Mouse (Mus musculus) liver, embryonic 13.5 days (tissue): ENCODE data around the gene Med19. TPM values are rescaled to one million over a fixed set of nuclear protein-coding genes. Genes with fewer than 3 reads are reported as not detected.

ENCODE experiments used
- ATAC-seq: fragments of 200-750 bp; cut with Nextera tagmentation; 2 replicates; pipeline ENCODE4 v1.8.0; 2017; ENCODE audit warnings: low read depth, mild to moderate bottlenecking, moderate number of reproducible peaks, moderate library complexity
- DNase-seq: peaks from one replicate; pipeline ENCODE4 v3.0.0; 2022
- H3K27ac ChIP-seq: fragments of 300-500 bp; sonication (generic); 2 replicates; pipeline ENCODE4 v1.5.1; 2015; ENCODE audit warnings: moderate library complexity, mild to moderate bottlenecking, inconsistent platforms
- H3K27me3 ChIP-seq: fragments of 300-500 bp; sonication (generic); 2 replicates; pipeline ENCODE4 v1.6.1; 2015; ENCODE audit warnings: mild to moderate bottlenecking, inconsistent platforms
- H3K36me3 ChIP-seq: fragments of 300-500 bp; sonication (generic); 2 replicates; pipeline ENCODE4 v1.6.1; 2015; ENCODE audit warnings: mild to moderate bottlenecking, inconsistent platforms
- H3K4me1 ChIP-seq: fragments of 300-500 bp; sonication (generic); replicated peaks from 2 replicates; pipeline ENCODE4 v1.6.1; 2015; ENCODE audit warnings: inconsistent platforms
- H3K4me2 ChIP-seq: fragments of 300-500 bp; sonication (generic); 2 replicates; pipeline ENCODE4 v1.6.1; 2015; ENCODE audit warnings: inconsistent platforms, mild to moderate bottlenecking, moderate library complexity
- H3K4me3 ChIP-seq: fragments of 300-500 bp; sonication (generic); replicated peaks from 2 replicates; pipeline ENCODE4 v1.5.1; 2015; ENCODE audit warnings: mild to moderate bottlenecking, inconsistent platforms
- H3K9ac ChIP-seq: fragments of 300-500 bp; sonication (generic); 2 replicates; pipeline ENCODE4 v1.6.1; 2015; ENCODE audit warnings: mild to moderate bottlenecking, inconsistent platforms
- H3K9me3 ChIP-seq: fragments of 300-500 bp; sonication (generic); replicated peaks from 2 replicates; pipeline ENCODE4 v1.6.1; 2016; ENCODE audit warnings: inconsistent platforms
- WGBS: fragments of 180-500 bp; shearing (Covaris S2); methylation state at CpG from one replicate; pipeline ENCODE4 v1.1.7; 2015; ENCODE audit not compliant: insufficient replicate concordance; 5-methylcytosine and 5-hydroxymethylcytosine counted together
- polyA plus RNA-seq: library from polyadenylated mRNA; unstranded; fragments of >200 nt; fragmentation: Nextera tagmentation; extraction: Ambion mirVana; gene quantifications from 2 replicates; pipeline ENCODE4 v1.2.1, GENCODE M21; 2015

The Med19 gene
- polyA plus RNA-seq, 1 experiment from 2014 or later = 22.8 TPM

GRCm38 (mm10) chr2:84646138-84646537 lies 32.1 kb upstream of the Med19 start:
- Histone ChIP-seq H3K4me2 (no peak overlapping the region), H3K27ac (no peak overlapping the region), H3K4me1 (peaks cover 63% of the 10 kb centered on the region), H3K27me3 (no peaks in the 10 kb centered on the region), H3K36me3 (no peaks in the 10 kb centered on the region), H3K9ac (no peak overlapping the region), H3K9me3 (no peaks in the 10 kb centered on the region), H3K4me3 (no peak overlapping the region)
- WGBS = 50% methylated on average over 1 of the region's 1 CpGs
- DNase-seq (no peak), ATAC-seq (no peak)

- 81% methylated on average over 6 of the region's 6 CpGs for WGBS
- Histone ChIP-seq H3K4me3 (no peak overlapping the region), H3K27ac (no peak overlapping the region), H3K36me3 (no peaks in the 10 kb centered on the region), H3K9ac (no peak overlapping the region), H3K9me3 (no peaks in the 10 kb centered on the region), H3K4me1 (peaks cover 55% of the 10 kb centered on the region), H3K4me2 (no peak overlapping the region), H3K27me3 (no peaks in the 10 kb centered on the region)
- DNase-seq = no peak
- ATAC-seq = no peak
Measured at GRCm38 (mm10) chr2:84647051-84647568, 31.1 kb upstream of the Med19 start.

DNA sequence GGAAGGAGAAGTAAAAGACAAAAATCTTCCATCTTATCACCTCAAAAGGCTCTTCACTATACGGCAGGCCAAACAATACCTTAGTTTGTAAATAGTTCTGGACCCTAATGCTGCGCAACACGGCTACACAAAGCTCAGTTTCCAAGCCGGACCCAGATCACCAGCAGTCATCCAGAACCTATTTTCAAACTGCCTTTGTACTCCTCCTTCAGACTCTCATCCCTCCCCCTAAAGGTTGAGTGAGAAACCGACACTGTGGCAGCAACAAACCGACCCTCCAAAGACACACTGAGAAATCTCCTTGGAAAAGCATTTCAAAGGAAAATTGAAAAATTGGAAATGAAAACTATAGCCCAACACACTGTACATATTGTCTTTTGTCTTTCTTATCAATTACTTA lies 29.8 kb upstream of the Med19 start:
- Histone ChIP-seq H3K36me3 (no peaks in the 10 kb centered on the region), H3K9me3 (no peaks in the 10 kb centered on the region), H3K4me3 (peak overlapping the region; percentile 40), H3K27ac (no peak overlapping the region), H3K4me1 (peaks cover 48% of the 10 kb centered on the region), H3K27me3 (no peaks in the 10 kb centered on the region), H3K4me2 (peak overlapping the region; percentile 50), H3K9ac (peak overlapping the region; percentile 27; the same call in 1 of the 2 replicates)
- 53% methylated on average over 6 of the region's 6 CpGs for WGBS
- no peak for DNase-seq
- no peak for ATAC-seq

DNA sequence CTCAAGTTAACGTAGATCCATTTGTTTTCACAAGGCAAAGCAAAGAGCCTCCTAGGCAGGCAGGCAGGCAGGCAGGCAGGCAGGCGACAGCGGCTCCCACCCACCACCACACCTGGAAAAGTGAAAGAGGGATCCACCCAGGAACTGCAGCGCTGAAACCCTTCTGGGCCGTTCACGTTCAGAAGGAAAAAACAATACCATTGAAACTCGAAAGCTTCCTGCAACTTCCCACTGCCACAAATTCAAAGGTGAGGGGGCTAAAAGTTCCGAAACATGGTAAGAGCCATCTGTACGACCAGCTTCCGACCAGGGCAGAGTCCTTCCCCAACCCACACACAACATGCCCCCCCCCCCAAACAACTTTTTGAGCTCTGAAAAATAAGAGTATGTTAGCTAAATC lies 28.5 kb upstream of the Med19 start:
- Histone ChIP-seq H3K36me3 (no peaks in the 10 kb centered on the region), H3K4me3 (peak overlapping the region; percentile 71), H3K4me1 (peaks cover 42% of the 10 kb centered on the region), H3K27me3 (no peaks in the 10 kb centered on the region), H3K4me2 (peak overlapping the region; percentile 76), H3K27ac (peak overlapping the region; percentile 85), H3K9ac (peak overlapping the region; percentile 85), H3K9me3 (no peaks in the 10 kb centered on the region)
- DNase-seq = peak; percentile 32
- 0% methylated on average over 10 of the region's 10 CpGs for WGBS
- ATAC-seq = peak; percentile 62; the same call in 1 of the 2 replicates

GRCm38 (mm10) chr2:84650464-84651195 lies 27.6 kb upstream of the Med19 start, which contains the start of gene Ctnnd1:
Gene Ctnnd1, minus strand, starts transcription at chr2:84650765.
- H3K4me1 ChIP-seq = peaks cover 37% of the 10 kb centered on the region
- H3K27me3 ChIP-seq = no peaks in the 10 kb centered on the region
- H3K9ac ChIP-seq = peak within 1 kb of the TSS; percentile 85
- no peaks in the 10 kb centered on the region for H3K36me3 ChIP-seq
- peak within 1 kb of the TSS; percentile 76 for H3K4me2 ChIP-seq
- H3K27ac ChIP-seq = peak within 1 kb of the TSS; percentile 85
- DNase-seq = peak; percentile 70
- peak within 1 kb of the TSS; percentile 71 for H3K4me3 ChIP-seq
- peak; percentile 88 for ATAC-seq
- 1% methylated on average over 15 of the region's 15 CpGs for WGBS
- no peaks in the 10 kb centered on the region for H3K9me3 ChIP-seq

GRCm38 (mm10) chr2:84653354-84653753 lies 24.8 kb upstream of the Med19 start:
- ATAC-seq = no peak
- Histone ChIP-seq H3K9me3 (no peaks in the 10 kb centered on the region), H3K4me3 (no peak overlapping the region), H3K4me1 (peaks cover 15% of the 10 kb centered on the region), H3K36me3 (no peaks in the 10 kb centered on the region), H3K9ac (no peak overlapping the region), H3K27ac (no peak overlapping the region), H3K4me2 (no peak overlapping the region), H3K27me3 (no peaks in the 10 kb centered on the region)
- DNase-seq = no peak

- 36% methylated on average over 1 of the region's 1 CpGs for WGBS
Measured at GRCm38 (mm10) chr2:84655864-84656263, 22.3 kb upstream of the Med19 start.

GRCm38 (mm10) chr2:84658806-84659205 lies 19.4 kb upstream of the Med19 start, which contains the start of gene Btbd18:
Gene Btbd18, plus strand, starts transcription at chr2:84659079.
- no peaks in the 10 kb centered on the region for H3K9me3 ChIP-seq
- no peaks in the 10 kb centered on the region for H3K27me3 ChIP-seq
- no peak within 1 kb of the TSS for H3K4me2 ChIP-seq
- no peaks in the 10 kb centered on the region for H3K36me3 ChIP-seq
- no peak within 1 kb of the TSS for H3K9ac ChIP-seq
- H3K4me3 ChIP-seq = no peak within 1 kb of the TSS
- no peak for ATAC-seq
- no peak within 1 kb of the TSS for H3K27ac ChIP-seq
- H3K4me1 ChIP-seq = no peaks in the 10 kb centered on the region
- WGBS = 87% methylated on average over 32 of the region's 32 CpGs
- no peak for DNase-seq

More at GRCm38 (mm10) chr2:84655864-84656263, 22.3 kb upstream of the Med19 start:
- Histone ChIP-seq H3K9me3 (no peaks in the 10 kb centered on the region), H3K4me2 (no peak overlapping the region), H3K36me3 (no peaks in the 10 kb centered on the region), H3K9ac (no peak overlapping the region), H3K4me1 (peaks cover 4% of the 10 kb centered on the region), H3K4me3 (no peak overlapping the region), H3K27ac (no peak overlapping the region), H3K27me3 (no peaks in the 10 kb centered on the region)
- no peak for ATAC-seq
- no peak for DNase-seq

DNA sequence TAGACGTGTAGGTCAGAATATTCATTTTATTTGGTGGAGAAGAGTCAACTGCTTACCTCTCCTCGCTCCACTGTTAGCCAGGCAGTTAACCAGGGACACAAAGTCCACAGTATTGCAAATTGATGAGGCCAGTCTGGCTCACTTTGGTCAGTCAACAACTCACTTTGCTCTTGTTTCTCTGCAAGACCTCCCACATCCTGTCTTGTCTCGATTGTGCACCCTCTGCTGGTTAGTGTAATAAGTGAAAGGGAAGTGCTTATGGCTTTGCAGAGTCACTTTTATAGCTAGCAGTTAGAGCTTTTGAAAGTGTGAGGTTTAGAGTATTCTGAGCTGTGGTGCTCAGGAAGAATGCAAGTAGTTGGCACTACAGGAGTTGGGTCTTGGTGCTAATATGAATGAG lies 17.9 kb upstream of the Med19 start:
- Histone ChIP-seq H3K27ac (no peak overlapping the region), H3K9me3 (no peaks in the 10 kb centered on the region), H3K27me3 (no peaks in the 10 kb centered on the region), H3K9ac (no peak overlapping the region), H3K4me3 (no peak overlapping the region), H3K4me2 (no peak overlapping the region), H3K4me1 (no peaks in the 10 kb centered on the region; the same call in 1 of the 2 replicates), H3K36me3 (no peaks in the 10 kb centered on the region)
- ATAC-seq (peak; percentile 55), DNase-seq (no peak)
- 51% methylated on average over 3 of the region's 3 CpGs for WGBS

DNA sequence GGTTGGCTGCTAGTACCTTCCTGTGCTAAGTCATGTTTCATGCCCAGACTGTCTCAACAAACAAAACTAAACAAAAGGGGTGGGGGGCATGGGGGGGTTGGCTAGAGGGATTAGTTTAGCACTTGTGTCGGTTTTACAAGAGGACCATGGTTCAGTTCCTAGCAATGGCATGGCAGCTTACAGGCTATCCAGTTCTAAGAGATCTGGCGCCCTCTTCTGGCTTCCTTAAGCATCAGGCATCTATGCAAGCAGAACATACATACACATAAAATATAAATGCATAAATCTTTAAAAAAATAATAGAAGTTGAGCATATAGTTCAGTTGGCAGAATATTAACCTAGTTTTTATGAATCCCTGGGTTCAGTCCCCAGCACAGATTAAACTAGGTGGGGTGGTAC lies 15.3 kb upstream of the Med19 start:
- no peak overlapping the region for H3K9ac ChIP-seq
- H3K4me2 ChIP-seq = no peak overlapping the region
- no peaks in the 10 kb centered on the region for H3K9me3 ChIP-seq
- no peak overlapping the region for H3K4me3 ChIP-seq
- no peaks in the 10 kb centered on the region; the same call in 1 of the 2 replicates for H3K4me1 ChIP-seq
- H3K27ac ChIP-seq = no peak overlapping the region
- peak; percentile 47 for DNase-seq
- no peaks in the 10 kb centered on the region for H3K36me3 ChIP-seq
- H3K27me3 ChIP-seq = no peaks in the 10 kb centered on the region
- no peak; the same call in 1 of the 2 replicates for ATAC-seq
- 23% methylated on average over 2 of the region's 2 CpGs for WGBS

DNA sequence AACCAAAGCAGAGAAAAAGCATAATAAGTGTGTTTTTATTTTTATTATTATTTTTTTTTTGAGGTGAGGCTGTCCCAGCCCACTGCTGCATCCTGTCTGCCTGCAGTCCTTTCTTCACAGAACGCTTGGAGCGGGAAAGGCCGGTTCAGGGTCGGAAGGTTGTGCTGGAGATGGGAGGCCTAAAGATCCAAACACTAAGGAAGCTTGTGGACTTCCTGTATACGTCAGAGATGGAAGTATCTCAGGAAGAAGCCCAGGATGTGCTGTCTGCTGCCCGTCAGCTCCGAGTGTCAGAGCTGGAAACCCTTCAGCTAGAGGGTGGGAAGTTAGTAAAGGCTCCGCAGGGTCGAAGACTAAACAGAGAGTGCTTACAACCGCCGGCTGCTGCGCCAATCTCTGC lies 12.1 kb upstream of the Med19 start:
- H3K9me3 ChIP-seq = no peaks in the 10 kb centered on the region
- ATAC-seq (no peak), DNase-seq (no peak)
- peaks cover 10% of the 10 kb centered on the region; the same call in 1 of the 2 replicates for H3K36me3 ChIP-seq
- H3K9ac ChIP-seq = no peak overlapping the region
- 39% methylated on average over 12 of the region's 12 CpGs for WGBS
- no peak overlapping the region for H3K4me2 ChIP-seq
- H3K27me3 ChIP-seq = no peaks in the 10 kb centered on the region
- H3K4me3 ChIP-seq = no peak overlapping the region
- H3K27ac ChIP-seq = peak overlapping the region; percentile 45; the same call in 1 of the 2 replicates
- peaks cover 20% of the 10 kb centered on the region for H3K4me1 ChIP-seq
